Mouse (Mus musculus) cerebellum, adult 9-11 months (tissue): ENCODE data around the gene Sirpb1a.
"Not testable (repeated sequence)": the region's sequence is repeated elsewhere in the genome, so short reads cannot be mapped to it uniquely, and the experiment has no call there.

ENCODE experiments used
- DNase-seq: peaks from one replicate; pipeline ENCODE4 v3.0.0; 2022

Sirpb1a gene

GRCm38 (mm10) chr3:15426447-15426846 lies at the start of gene Sirpb1a:
Gene Sirpb1a, minus strand, starts transcription at chr3:15426520.
- not testable (repeated sequence) for DNase-seq

- not testable (repeated sequence) for DNase-seq
Observed at GRCm38 (mm10) chr3:15474831-15475230, 48.5 kb upstream of the Sirpb1a start.

GRCm38 (mm10) chr3:15470158-15470557 lies 43.8 kb upstream of the Sirpb1a start:
- DNase-seq: not testable (repeated sequence)

- DNase-seq: not testable (repeated sequence)
Observed at GRCm38 (mm10) chr3:15443936-15444335, 17.6 kb upstream of the Sirpb1a start.

DNA sequence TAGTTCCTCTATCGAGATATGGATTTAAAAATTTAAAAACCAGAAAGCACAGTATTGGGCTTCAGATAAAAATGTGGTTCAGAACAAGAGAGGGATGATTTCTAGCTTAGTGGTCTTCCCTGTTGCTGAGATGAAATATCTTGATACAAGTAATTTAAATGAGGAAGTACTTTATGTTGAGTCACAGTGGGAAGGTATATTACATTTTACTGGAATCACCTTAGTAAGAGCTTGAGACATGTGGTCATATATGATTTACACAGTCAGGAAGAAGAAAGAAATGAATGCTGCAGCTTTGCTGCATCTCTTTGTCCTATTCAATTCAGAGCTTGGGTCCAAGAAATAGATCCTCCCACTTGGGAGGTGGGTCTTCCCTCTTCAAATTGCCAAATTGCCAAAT lies 13.5 kb upstream of the Sirpb1a start:
- not testable (repeated sequence) for DNase-seq

DNA sequence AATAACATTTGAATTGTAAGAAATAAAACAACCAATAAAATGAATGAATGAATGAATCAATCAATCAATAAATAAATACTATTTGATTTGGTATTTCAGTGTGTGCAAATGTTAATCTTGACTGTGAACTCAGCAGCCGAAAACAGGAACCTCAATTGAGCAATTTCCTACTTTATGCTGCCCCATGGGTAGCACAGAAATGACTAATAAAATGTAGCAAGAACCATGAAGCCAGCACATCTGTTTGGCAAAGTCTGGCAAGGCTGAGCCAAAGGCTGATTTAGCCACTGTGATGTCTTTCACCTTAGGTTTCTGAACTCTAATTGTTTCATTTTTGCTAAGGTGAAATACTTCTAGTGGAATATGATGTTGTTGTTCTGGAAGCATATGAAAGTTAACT lies 1.6 kb upstream of the Sirpb1a start:
- no peak for DNase-seq

DNA sequence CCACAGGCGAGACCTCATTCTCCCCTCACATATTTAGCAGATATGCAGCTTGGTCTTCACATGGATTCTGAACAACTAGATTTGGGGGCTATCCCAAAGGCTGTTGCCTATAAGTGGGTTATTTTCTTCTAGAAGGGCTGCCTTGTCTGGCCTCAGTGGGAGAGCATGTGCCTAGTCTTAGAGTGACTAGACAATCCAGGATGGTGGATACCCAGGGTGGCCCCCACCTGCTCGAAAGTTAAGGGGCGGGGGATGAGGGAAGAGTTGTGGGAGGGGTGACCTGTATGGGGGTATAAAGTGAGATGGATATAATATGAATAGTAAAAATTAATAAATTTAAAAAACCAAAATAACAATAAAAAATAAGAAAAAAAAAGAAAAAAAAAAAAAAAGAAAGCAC lies 70.6 kb downstream of the Sirpb1a start:
- not testable (repeated sequence) for DNase-seq

GRCm38 (mm10) chr3:15350318-15350717 lies 76.0 kb downstream of the Sirpb1a start:
- not testable (repeated sequence) for DNase-seq

DNA sequence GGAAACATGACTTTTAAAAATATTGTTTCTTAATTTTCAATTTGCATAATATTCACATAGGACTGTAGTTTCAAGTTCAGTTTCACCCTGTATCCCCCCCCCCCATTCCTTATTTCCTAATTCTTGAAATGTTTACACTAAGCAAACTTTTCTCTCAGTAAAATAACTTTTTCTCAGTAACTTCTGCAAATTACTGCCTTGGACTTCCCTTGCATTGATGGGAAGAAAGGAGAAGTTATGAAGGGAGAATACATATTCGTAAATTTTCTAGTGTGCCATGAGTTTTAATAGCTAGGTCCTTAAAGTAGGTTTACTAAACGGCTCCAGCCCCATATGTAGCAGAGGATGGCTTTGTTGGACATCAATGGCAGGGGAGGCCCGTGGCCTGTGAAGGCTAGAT lies 80.7 kb downstream of the Sirpb1a start:
- not testable (repeated sequence) for DNase-seq

DNA sequence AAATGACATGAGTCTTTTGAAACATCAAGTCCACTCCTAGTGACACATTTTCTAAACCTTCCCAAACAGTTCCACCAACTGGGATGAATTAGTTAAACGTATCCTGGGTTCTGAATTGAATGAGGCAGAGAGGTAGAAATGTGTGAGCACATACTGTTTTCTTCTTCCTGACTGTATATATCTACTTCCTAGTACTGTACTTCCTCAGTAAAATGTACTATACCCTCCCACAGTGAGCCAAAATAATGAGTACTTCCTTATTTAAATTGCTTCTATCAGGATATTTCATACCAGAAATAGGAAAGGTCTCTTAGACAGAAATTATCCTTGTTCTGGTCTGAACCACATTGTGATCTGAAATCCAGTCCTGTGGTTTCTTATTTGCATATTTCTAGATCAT lies 86.0 kb downstream of the Sirpb1a start:
- no peak for DNase-seq

DNA sequence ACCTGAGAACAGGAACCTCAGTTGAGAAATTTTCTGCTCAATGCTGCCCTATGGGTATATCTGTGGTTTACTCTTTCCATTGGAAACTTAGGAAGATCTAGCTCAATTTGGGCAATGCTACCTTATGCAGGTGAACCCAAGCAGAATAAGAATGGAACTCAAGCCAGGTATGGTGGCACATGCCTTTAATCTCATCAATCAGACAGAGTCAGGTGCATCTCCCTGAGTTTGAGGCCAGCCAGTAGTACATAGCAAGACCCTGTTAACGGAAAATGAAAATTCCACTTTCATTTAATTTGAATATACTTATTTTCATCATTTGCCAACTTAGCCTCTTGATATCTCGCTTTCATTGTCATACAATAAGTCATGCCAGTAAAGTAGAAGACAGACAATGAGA lies 92.1 kb downstream of the Sirpb1a start:
- DNase-seq: no peak

DNA sequence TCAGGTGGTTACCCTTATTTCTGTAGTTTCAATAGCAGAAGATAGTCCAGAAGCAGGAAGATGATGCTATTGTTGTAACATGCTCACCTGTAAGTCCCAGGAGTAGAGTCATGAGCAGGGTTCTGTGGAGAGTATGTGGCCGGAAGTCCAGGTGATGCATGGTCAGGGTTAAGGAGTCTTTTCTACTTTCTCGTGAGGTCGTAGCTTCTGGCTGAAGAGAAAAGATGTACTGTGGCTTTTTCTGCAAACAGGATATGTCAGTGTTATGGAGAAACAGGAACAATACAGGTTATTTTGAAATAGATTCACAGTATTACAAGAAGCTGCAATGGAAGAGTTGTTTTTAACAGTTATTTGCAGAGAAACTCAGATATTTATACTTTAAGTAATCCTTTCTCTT lies 94.3 kb downstream of the Sirpb1a start, which contains the start of gene Gm9733:
TSS of gene Gm9733 (minus strand) at position 240 of the 400 bp plus-strand sequence.
- no peak for DNase-seq

GRCm38 (mm10) chr3:15331545-15331944 lies 94.8 kb downstream of the Sirpb1a start:
- no peak for DNase-seq

DNA sequence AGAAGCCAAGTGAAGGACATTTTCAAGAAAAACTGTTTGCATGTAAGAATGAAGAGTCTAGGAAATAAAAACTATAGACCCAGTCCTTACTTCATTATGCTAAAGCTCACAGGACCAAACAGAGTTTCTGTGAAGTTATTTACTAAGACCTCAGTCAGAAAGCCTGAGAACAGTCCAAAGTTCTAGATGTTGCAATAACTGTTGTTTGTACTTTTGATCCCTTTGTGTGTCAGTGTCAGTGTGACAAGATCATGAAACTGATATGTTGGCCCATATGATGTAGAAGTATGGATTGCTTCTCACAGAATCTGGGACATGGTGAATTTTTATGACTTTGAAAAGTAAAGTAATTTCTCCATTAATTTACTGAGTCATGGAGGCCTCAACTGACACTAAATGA lies 96.8 kb downstream of the Sirpb1a start:
- no peak for DNase-seq
